Mouse (Mus musculus) embryo, embryonic 9.5 days (tissue): ENCODE data around the gene Pde1c.

Experiments used
- DNase-seq: peaks from one replicate; pipeline ENCODE4 v3.0.0-alpha.2; 2017; ENCODE audit errors: extremely low spot score

Gene Pde1c

GRCm38 (mm10) chr6:56331432-56331831 is 237.5 kb downstream of the Pde1c start:
- DNase-seq: no peak

- no peak for DNase-seq
These were observed 240.8 kb downstream of the Pde1c start for GRCm38 (mm10) chr6:56328103-56328502.

GRCm38 (mm10) chr6:56322799-56323198 is 246.1 kb downstream of the Pde1c start:
- DNase-seq: peak; percentile 28

DNA sequence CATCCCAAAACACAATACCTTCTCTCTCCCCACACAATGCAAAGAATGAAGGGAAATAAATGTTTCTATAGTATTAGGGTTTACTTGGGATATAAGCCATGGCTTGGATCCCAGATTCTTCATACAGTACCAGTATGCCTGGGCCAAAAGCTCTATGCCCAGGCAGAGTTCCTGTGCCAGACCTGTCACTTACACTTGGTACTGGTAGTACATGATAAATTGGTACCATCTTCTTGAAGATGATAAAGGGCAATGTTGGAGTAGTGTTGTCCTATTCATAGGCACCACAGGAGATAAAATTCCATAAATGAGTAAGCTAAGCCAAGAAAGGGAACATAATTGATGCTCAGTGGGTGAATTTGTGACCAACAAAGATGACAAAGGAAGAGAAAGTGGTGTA is 258.6 kb downstream of the Pde1c start:
- DNase-seq: no peak

- no peak for DNase-seq
These were observed 262.8 kb downstream of the Pde1c start for GRCm38 (mm10) chr6:56306066-56306465.

- no peak for DNase-seq
These were observed 276.7 kb downstream of the Pde1c start for GRCm38 (mm10) chr6:56292176-56292575.

- no peak for DNase-seq
These were observed 279.6 kb downstream of the Pde1c start for GRCm38 (mm10) chr6:56289307-56289706.

DNA sequence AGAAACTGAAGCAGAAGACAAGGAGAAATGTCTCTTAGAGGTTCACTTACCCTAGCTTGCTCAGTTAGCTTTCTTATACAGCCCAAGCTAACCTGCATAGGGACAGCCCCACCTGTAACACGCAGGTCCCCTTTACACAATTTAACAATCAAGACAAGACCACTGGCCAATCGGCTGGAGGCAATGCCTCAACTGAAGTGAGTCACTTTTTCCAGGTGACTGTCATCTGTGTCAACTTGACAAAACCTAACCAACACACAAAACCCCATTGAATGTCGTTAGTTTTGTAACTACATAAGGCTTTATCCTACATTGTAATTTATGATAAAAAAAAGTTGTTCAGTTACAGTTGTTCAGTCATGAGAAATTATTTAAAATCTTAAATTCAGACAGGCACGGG is 284.1 kb downstream of the Pde1c start:
- DNase-seq: no peak

DNA sequence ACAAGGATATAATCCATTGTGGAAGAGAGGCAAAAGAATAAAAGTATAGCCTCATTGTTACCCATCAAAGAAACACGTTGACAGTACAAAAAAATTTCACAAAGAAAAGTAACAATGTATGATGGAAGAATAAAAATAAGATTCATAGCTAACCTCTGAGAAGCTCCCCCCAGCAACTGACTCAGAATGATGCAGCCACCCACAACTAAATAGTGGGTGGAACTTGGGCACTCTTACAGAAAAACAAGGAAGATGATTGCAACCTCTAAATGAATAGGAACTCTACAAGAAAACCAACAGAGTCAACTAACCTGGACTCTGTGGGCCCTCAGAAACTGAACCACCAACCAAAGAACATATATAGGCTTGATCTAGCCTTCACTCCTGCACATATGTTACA is 293.4 kb downstream of the Pde1c start:
- no peak for DNase-seq

DNA sequence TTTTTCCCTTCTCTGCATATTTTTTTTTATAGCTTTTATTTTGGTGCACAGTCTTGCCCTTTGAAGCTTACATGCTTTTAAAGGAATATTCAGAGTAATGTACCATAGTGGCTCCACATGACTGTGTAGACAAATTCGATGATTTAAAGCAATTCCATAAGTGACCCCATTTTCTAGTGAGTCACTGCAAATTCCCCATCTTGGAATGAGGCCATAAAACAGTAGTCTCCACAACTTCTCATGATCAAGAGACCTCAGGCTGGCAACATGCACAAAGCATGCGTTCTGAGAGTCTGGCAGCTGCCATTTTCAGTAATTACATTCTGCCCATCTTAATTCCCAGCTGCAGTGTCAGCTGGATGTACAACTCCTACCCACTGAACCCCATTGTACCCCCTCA is 297.2 kb downstream of the Pde1c start:
- no peak for DNase-seq

- no peak for DNase-seq
These were observed 304.4 kb downstream of the Pde1c start for GRCm38 (mm10) chr6:56264509-56264908.

DNA sequence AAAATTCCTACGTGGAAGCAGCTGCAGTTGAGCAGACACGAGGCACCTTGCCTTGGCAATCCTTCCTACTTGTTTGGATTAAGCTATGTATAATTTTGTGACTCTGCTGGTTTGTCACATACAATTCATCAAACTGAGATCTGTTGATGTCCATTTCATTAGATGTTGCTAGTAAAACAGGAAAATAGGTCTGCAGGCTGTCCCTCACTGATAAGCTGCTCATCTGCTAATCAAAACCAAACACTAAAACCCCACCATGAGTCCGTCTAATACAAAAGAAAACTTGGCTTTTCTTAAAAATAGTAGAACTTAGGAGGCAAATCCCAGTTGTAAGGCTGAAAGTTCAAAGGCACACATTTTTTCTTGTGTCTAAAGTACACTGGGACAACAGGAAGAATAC is 308.8 kb downstream of the Pde1c start:
- DNase-seq: no peak

DNA sequence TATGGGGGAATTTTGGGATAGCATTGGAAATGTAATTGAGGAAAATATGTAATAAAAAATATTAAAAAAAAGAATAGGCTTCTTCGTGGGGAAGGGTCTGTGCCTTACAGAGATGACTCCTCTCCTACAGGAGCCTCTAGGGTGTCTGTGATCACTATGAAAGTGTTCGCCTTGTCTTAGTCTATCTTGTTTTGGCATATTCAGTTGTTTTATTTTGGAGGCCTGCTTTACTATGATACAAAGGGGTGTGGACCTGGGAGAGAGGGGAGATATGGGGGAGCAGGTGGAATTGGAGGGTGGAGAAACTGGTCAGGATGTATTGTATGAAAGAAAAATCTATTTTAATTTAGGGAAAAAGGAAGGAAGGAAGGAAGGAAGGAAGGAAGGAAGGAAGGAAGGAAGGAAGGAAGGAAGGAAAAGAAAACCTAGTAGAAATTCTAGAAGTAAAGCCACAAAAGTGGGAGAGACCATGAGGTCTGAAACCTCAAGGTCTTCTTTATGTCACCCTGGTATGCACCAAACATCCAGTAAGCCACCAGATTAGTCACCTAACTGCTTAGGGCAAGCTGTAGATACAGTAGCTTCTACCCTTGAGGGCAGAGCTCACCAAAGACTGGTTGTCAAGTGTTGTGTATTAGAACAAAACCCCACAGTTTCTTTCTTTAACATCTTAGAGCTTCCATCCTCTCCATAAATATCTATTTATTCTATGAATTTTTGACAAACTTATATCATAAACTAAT is 311.2 kb downstream of the Pde1c start:
- no peak for DNase-seq

GRCm38 (mm10) chr6:56250091-56250490 is 318.8 kb downstream of the Pde1c start:
- no peak for DNase-seq

GRCm38 (mm10) chr6:56191426-56192140 is 377.3 kb downstream of the Pde1c start:
- no peak for DNase-seq

GRCm38 (mm10) chr6:56176485-56176884 is 392.4 kb downstream of the Pde1c start:
- DNase-seq: no peak

- DNase-seq: no peak
These were observed 396.7 kb downstream of the Pde1c start for GRCm38 (mm10) chr6:56172172-56172571.

- no peak for DNase-seq
These were observed 400.2 kb downstream of the Pde1c start for GRCm38 (mm10) chr6:56168736-56169135.

- no peak for DNase-seq
These were observed 410.7 kb downstream of the Pde1c start for GRCm38 (mm10) chr6:56158217-56158616.

GRCm38 (mm10) chr6:56156836-56157235 is 412.1 kb downstream of the Pde1c start:
- no peak for DNase-seq

- DNase-seq: no peak
These were observed 438.3 kb downstream of the Pde1c start for GRCm38 (mm10) chr6:56130493-56131159.

DNA sequence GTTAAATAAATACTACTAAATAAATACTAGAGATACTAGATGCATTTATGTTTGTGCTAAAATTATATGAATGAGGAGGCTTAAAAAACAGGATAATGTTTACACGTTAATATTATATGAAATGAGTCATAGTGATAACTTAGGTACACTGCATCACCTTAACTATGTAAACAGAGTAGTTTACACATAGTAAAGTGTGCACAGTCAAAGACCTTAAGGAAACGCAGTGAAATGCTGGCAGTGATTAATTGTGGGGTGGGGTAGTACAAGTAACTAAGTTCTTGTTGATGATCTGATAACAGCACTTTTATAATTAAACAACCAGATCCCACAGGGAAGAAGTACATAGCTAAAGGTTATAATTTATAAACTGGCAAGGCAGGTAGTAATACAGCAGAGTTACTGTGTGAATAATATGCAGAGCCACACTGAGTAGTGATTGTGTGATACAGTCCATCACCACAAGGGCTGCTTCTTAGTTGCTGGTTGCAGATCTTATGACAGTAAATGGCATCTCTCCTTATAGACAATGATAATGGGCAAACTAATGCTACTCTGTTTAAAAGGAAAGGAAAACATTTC is 469.3 kb downstream of the Pde1c start:
- no peak for DNase-seq
